Mouse (Mus musculus) megakaryocyte progenitor cell, adult 5-6 weeks (primary cell): ENCODE data around the gene Tex10. TPM values are rescaled to one million over a fixed set of nuclear protein-coding genes. Genes with fewer than 3 reads are reported as not detected.
"Not testable (repeated sequence)": the region's sequence is repeated elsewhere in the genome, so short reads cannot be mapped to it uniquely, and the experiment has no call there.

Experiments
- ATAC-seq: replicated peaks from 2 replicates; pipeline ENCODE4 v1.8.0; 2016; ENCODE audit warnings: mild to moderate bottlenecking, moderate TSS enrichment, inconsistent platforms; ENCODE audit not compliant: poor library complexity
- total RNA-seq, 2 experiments: library from RNA; stranded (forward) in 1 of 2; stranded (reverse) in 1 of 2; fragments of 157-497, 149-512 nt in 1 of 2; fragments of 200-1000 nt in 1 of 2; gene quantifications; 2 replicates each; pipeline versions ENCODE4 v1.2.3 to v1.2.4; 2015 to 2017

The Tex10 gene
- total RNA-seq, 2 experiments from 2014 or later, result 41.7 to 80.1 TPM

- not testable (repeated sequence) for ATAC-seq
These were observed 67.4 kb downstream of the Tex10 start for GRCm38 (mm10) chr4:48405724-48406491.

- no peak for ATAC-seq
These were observed 70.1 kb downstream of the Tex10 start for GRCm38 (mm10) chr4:48403066-48403640.

GRCm38 (mm10) chr4:48396949-48397348 is 76.3 kb downstream of the Tex10 start:
- peak; percentile 64 for ATAC-seq

GRCm38 (mm10) chr4:48382506-48382905 is 90.8 kb downstream of the Tex10 start:
- ATAC-seq, result no peak

- peak; percentile 55 for ATAC-seq
These were observed 92.3 kb downstream of the Tex10 start for GRCm38 (mm10) chr4:48380940-48381339.

Other genes starting within 250 kb of the Tex10 start
- 95.9 and 109 TPM in 2 replicates for gene Erp44, start 193.9 kb downstream of the Tex10 start, total RNA-seq (2015)
- 89.4 and 95.0 TPM in 2 replicates for gene Erp44, start 193.9 kb downstream of the Tex10 start, total RNA-seq (2017)
- gene Invs, start 193.7 kb downstream of the Tex10 start, total RNA-seq (2015), result 7.3 and 7.9 TPM in 2 replicates
- gene Invs, start 193.7 kb downstream of the Tex10 start, total RNA-seq (2017), result 7.5 and 8.8 TPM in 2 replicates
- gene Msantd3, start 66.5 kb upstream of the Tex10 start, total RNA-seq (2015), result 55.1 and 62.9 TPM in 2 replicates
- gene Msantd3, start 66.5 kb upstream of the Tex10 start, total RNA-seq (2017), result 59.6 and 68.9 TPM in 2 replicates
- 0.20 TPM in 1 of 2 replicates, not detected in the other for gene Tmeff1, start 111.7 kb upstream of the Tex10 start, total RNA-seq (2015)
- gene Tmeff1, start 111.7 kb upstream of the Tex10 start, total RNA-seq (2017), result 0.12 and 0.91 TPM in 2 replicates
- not detected in 2 replicates for gene Cavin4, start 190.1 kb upstream of the Tex10 start, total RNA-seq (2015)
- gene Cavin4, start 190.1 kb upstream of the Tex10 start, total RNA-seq (2017), result 0.07 TPM in 1 of 2 replicates, not detected in the other